Mouse (Mus musculus) embryonic fibroblast, embryonic 13.5 days (primary cell): ENCODE measurements at regions not wholly inside any gene's neighbourhood (a gene's known extent, or its start where the extent isn't known, plus 50 kb on each side); places are given as distances from the start of the nearest gene placed in this dataset.

Source experiments
- CTCF ChIP-seq: IDR thresholded peaks from 2 replicates; pipeline ENCODE4 v1.5.1; 2011; ENCODE audit warnings: mild to moderate bottlenecking, control low read depth, low read length, moderate library complexity, borderline replicate concordance; ENCODE audit not compliant: insufficient read depth
- POLR2A ChIP-seq: IDR thresholded peaks from 2 replicates; pipeline ENCODE4 v1.6.1; 2011; ENCODE audit warnings: low read depth, mild to moderate bottlenecking, control low read depth, low read length, moderate library complexity

- TF ChIP-seq CTCF, result no peak
- no peak for TF ChIP-seq POLR2A
These were observed 309.5 kb upstream of the Nfe2l3 start for GRCm38 (mm10) chr6:51122941-51123340.
